Mouse (Mus musculus): ENCODE data around the gene Grin2b.

DNA sequence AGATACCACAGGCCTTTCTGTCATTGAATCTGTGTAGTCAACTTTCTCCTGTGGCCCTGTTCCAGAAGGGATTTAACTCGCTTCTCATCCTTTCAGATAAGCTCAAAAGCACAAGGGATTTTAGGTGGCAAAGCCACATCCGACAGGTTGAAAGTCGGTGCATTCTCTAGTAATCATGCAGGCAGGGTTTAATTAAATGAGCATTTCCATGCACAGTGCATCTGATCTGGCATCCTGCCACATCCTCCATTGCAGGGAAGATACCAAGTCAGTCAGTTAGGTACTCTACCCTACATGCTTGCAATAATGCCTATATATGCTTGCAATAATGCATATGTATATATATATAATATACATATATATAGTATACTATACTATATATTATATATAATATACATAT is 64.8 kb downstream of the Grin2b start:
- TF ChIP-seq CTCF (IDR thresholded peaks at IDR 0.05; ENCODE audit: control insufficient read depth, insufficient read depth, insufficient read length) (no peak), CEBPB (IDR thresholded peaks at IDR 0.05; ENCODE audit: low read depth) (no peak)
